Mouse (Mus musculus): Measurements from ENCODE around the gene Dmwd. TPM values are rescaled to one million over a fixed set of nuclear protein-coding genes. Genes with fewer than 3 reads are reported as not detected.
A peak's percentile ranks its signal among the peaks of the same experiment; 100 is the strongest.
"Not testable (repeated sequence)": the region's sequence is repeated elsewhere in the genome, so short reads cannot be mapped to it uniquely, and the experiment has no call there.

The Dmwd gene
- polyA plus RNA-seq, 1 experiment, result 9.6 TPM

- no peak overlapping the region for H3K4me3 ChIP-seq (ENCODE audit: insufficient read depth, low read depth, low read length)
- H3K27ac ChIP-seq (replicated peaks; ENCODE audit: low read depth, low read length), result no peak overlapping the region
- 0 out of 2 replicates have a peak, but pooled peaks cover 3% of the 10 kb centered on the region for H3K4me1 ChIP-seq (ENCODE audit: control insufficient read depth, insufficient read depth, insufficient read length, low read length)
These were observed 21.3 kb upstream of the Dmwd start for GRCm38 (mm10) chr7:19054777-19055076.

GRCm38 (mm10) chr7:19055108-19055507 is 20.9 kb upstream of the Dmwd start:
- Histone ChIP-seq H3K4me1 (ENCODE audit: control insufficient read depth, insufficient read depth, insufficient read length, low read length) (0 out of 2 replicates have a peak, but pooled peaks cover 3% of the 10 kb centered on the region), H3K4me3 (ENCODE audit: insufficient read depth, low read depth, low read length) (no peak overlapping the region), H3K27ac (replicated peaks; ENCODE audit: low read depth, low read length) (no peak overlapping the region)

- no peak overlapping the region for H3K4me3 ChIP-seq (ENCODE audit: insufficient read depth, low read depth, low read length)
- no peaks in the 10 kb centered on the region for H3K4me1 ChIP-seq (ENCODE audit: control insufficient read depth, insufficient read depth, insufficient read length, low read length)
- H3K27ac ChIP-seq (replicated peaks; ENCODE audit: low read depth, low read length), result no peak overlapping the region
These were observed 18.6 kb upstream of the Dmwd start for GRCm38 (mm10) chr7:19057405-19057804.

- Histone ChIP-seq H3K4me3 (ENCODE audit: insufficient read depth, low read depth, low read length) (no peak overlapping the region), H3K4me1 (ENCODE audit: control insufficient read depth, insufficient read depth, insufficient read length, low read length) (no peaks in the 10 kb centered on the region), H3K27ac (replicated peaks; ENCODE audit: low read depth, low read length) (no peak overlapping the region)
These were observed 10.1 kb upstream of the Dmwd start for GRCm38 (mm10) chr7:19065896-19066295.

- Histone ChIP-seq H3K4me3 (ENCODE audit: insufficient read depth, low read depth, low read length) (no peak overlapping the region), H3K27ac (replicated peaks; ENCODE audit: low read depth, low read length) (no peak overlapping the region), H3K4me1 (ENCODE audit: control insufficient read depth, insufficient read depth, insufficient read length, low read length) (no peaks in the 10 kb centered on the region)
These were observed 9.0 kb upstream of the Dmwd start for GRCm38 (mm10) chr7:19067063-19067462.

GRCm38 (mm10) chr7:19067935-19068334 is 8.1 kb upstream of the Dmwd start:
- no peak overlapping the region for H3K27ac ChIP-seq (replicated peaks; ENCODE audit: low read depth, low read length)
- H3K4me3 ChIP-seq (ENCODE audit: insufficient read depth, low read depth, low read length), result no peak overlapping the region

GRCm38 (mm10) chr7:19068707-19069106 is 7.3 kb upstream of the Dmwd start:
- no peaks in the 10 kb centered on the region for H3K4me1 ChIP-seq (ENCODE audit: control insufficient read depth, insufficient read depth, insufficient read length, low read length)
- H3K4me3 ChIP-seq (ENCODE audit: insufficient read depth, low read depth, low read length), result no peak overlapping the region
- H3K27ac ChIP-seq (replicated peaks; ENCODE audit: low read depth, low read length), result no peak overlapping the region

More at GRCm38 (mm10) chr7:19067935-19068334, 8.1 kb upstream of the Dmwd start:
- no peaks in the 10 kb centered on the region for H3K4me1 ChIP-seq (ENCODE audit: control insufficient read depth, insufficient read depth, insufficient read length, low read length)

GRCm38 (mm10) chr7:19069500-19069899 is 6.5 kb upstream of the Dmwd start:
- Histone ChIP-seq H3K4me1 (ENCODE audit: control insufficient read depth, insufficient read depth, insufficient read length, low read length) (no peaks in the 10 kb centered on the region), H3K4me3 (ENCODE audit: insufficient read depth, low read depth, low read length) (no peak overlapping the region), H3K27ac (replicated peaks; ENCODE audit: low read depth, low read length) (no peak overlapping the region)

- H3K27ac ChIP-seq (replicated peaks; ENCODE audit: low read depth, low read length); H3K4me3 ChIP-seq (ENCODE audit: insufficient read depth, low read depth, low read length); H3K4me1 ChIP-seq (ENCODE audit: control insufficient read depth, insufficient read depth, insufficient read length, low read length): not testable (repeated sequence)
These were observed 5.0 kb upstream of the Dmwd start for GRCm38 (mm10) chr7:19071024-19071423.

- Histone ChIP-seq H3K27ac (replicated peaks; ENCODE audit: low read depth, low read length) (no peak overlapping the region), H3K4me3 (ENCODE audit: insufficient read depth, low read depth, low read length) (no peak overlapping the region), H3K4me1 (ENCODE audit: control insufficient read depth, insufficient read depth, insufficient read length, low read length) (peaks cover 4% of the 10 kb centered on the region; the same call in 1 of the 2 replicates)
These were observed 2.5 kb upstream of the Dmwd start for GRCm38 (mm10) chr7:19073504-19073903.

GRCm38 (mm10) chr7:19074494-19074893 is 1.5 kb upstream of the Dmwd start:
- Histone ChIP-seq H3K4me1 (ENCODE audit: control insufficient read depth, insufficient read depth, insufficient read length, low read length) (peaks cover 4% of the 10 kb centered on the region; the same call in 1 of the 2 replicates), H3K27ac (replicated peaks; ENCODE audit: low read depth, low read length) (no peak overlapping the region), H3K4me3 (ENCODE audit: insufficient read depth, low read depth, low read length) (no peak overlapping the region)

- no peak overlapping the region for H3K27ac ChIP-seq (replicated peaks; ENCODE audit: low read depth, low read length)
- peak overlapping the region; percentile 66 for H3K4me3 ChIP-seq (ENCODE audit: insufficient read depth, low read depth, low read length)
- peaks cover 4% of the 10 kb centered on the region; the same call in 1 of the 2 replicates for H3K4me1 ChIP-seq (ENCODE audit: control insufficient read depth, insufficient read depth, insufficient read length, low read length)
These were observed 796 bp upstream of the Dmwd start for GRCm38 (mm10) chr7:19075231-19075630.

- peaks cover 4% of the 10 kb centered on the region; the same call in 1 of the 2 replicates for H3K4me1 ChIP-seq (ENCODE audit: control insufficient read depth, insufficient read depth, insufficient read length, low read length)
- peak overlapping the region; percentile 66 for H3K4me3 ChIP-seq (ENCODE audit: insufficient read depth, low read depth, low read length)
- H3K27ac ChIP-seq (replicated peaks; ENCODE audit: low read depth, low read length), result peak overlapping the region; percentile 52
These were observed 562 bp downstream of the Dmwd start for GRCm38 (mm10) chr7:19076586-19076991.

- Histone ChIP-seq H3K4me3 (ENCODE audit: insufficient read depth, low read depth, low read length) (peak overlapping the region; percentile 66; the same call in 1 of the 2 replicates), H3K4me1 (ENCODE audit: control insufficient read depth, insufficient read depth, insufficient read length, low read length) (peaks cover 4% of the 10 kb centered on the region; the same call in 1 of the 2 replicates), H3K27ac (replicated peaks; ENCODE audit: low read depth, low read length) (no peak overlapping the region)
These were observed 1.7 kb downstream of the Dmwd start for GRCm38 (mm10) chr7:19077761-19078160.

- H3K4me1 ChIP-seq (ENCODE audit: control insufficient read depth, insufficient read depth, insufficient read length, low read length), result peaks cover 4% of the 10 kb centered on the region; the same call in 1 of the 2 replicates
These were observed 2.7 kb downstream of the Dmwd start for GRCm38 (mm10) chr7:19078732-19079131.

GRCm38 (mm10) chr7:19080451-19080950 is 4.5 kb downstream of the Dmwd start:
- no peak overlapping the region for H3K27ac ChIP-seq (replicated peaks; ENCODE audit: low read depth, low read length)
- no peak overlapping the region for H3K4me3 ChIP-seq (ENCODE audit: insufficient read depth, low read depth, low read length)
- peaks cover 4% of the 10 kb centered on the region for H3K4me1 ChIP-seq (ENCODE audit: control insufficient read depth, insufficient read depth, insufficient read length, low read length)

More at GRCm38 (mm10) chr7:19078732-19079131, 2.7 kb downstream of the Dmwd start:
- Histone ChIP-seq H3K4me3 (ENCODE audit: insufficient read depth, low read depth, low read length) (no peak overlapping the region), H3K27ac (replicated peaks; ENCODE audit: low read depth, low read length) (no peak overlapping the region)

Measured in brown adipose tissue, adult 24 weeks (tissue).